Mouse (Mus musculus): Measurements from ENCODE around the gene Col5a3.

DNA sequence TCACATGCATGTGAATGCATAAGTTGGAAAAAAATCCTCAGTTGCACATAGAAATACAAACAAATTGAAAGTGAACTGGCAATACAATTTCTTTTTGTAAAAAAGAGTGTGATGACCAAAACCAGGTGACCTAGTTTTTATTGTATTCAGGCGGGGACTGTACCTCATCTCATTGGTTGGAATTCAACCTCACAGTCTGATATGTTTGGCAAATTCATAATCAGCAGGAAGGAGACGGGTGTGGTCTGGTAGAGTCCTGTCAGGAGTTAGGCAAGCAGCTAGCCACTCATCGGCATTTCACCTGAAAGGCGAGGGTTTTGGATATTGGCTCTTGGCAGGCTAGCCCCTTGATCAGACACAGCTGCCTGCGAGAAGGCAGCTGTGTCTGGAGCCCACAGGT lies 65.7 kb downstream of the Col5a3 start:
- TF ChIP-seq CTCF (IDR thresholded peaks at IDR 0.05; ENCODE audit: low read depth) (no peak), EP300 (optimal IDR thresholded peaks at IDR 0.05) (no peak)

Measured in stomach, postnatal 0 days (tissue).